Mouse (Mus musculus): ENCODE results near the gene Cp. TPM values are rescaled to one million over a fixed set of nuclear protein-coding genes. Genes with fewer than 3 reads are reported as not detected.
"Not testable (repeated sequence)": the region's sequence is repeated elsewhere in the genome, so short reads cannot be mapped to it uniquely, and the experiment has no call there.

The Cp gene
- 2.2 and 3.0 TPM in 2 replicates for polyA plus RNA-seq (2015; fragmentation: Nextera tagmentation; extraction: Ambion mirVana)

DNA sequence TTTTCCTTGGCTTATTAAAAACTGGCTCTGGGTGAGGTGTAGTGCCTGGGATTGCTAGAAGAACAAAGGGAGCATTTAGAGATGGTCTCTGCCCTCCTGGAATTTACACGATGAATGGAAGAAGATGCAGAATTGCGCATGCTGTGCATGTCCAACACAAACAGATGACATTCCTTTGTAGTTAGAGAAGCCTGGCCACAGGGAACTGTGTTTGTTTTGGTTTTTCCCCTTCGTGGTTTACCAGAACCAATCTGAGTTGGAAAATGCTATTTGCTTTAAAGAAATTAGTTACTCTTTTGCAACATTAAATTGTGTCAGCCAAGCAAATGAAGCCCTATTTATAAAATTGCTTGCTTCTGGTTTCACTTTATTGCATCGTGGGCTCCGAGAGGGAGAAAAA lies at the start of gene Cp:
Cp (plus strand) TSS at position 170 of the 400 bp plus-strand sequence.
- no peak within 1 kb of the TSS; the same call in 1 of the 2 replicates for H3K27ac ChIP-seq
- H3K4me1 ChIP-seq: peaks cover 12% of the 10 kb centered on the region
- ATAC-seq: no peak
- H3K9me3 ChIP-seq (replicated peaks): no peaks in the 10 kb centered on the region
- no peaks in the 10 kb centered on the region for H3K27me3 ChIP-seq
- WGBS: 27% methylated on average over 5 of the region's 5 CpGs
- H3K9ac ChIP-seq: no peak within 1 kb of the TSS
- H3K4me3 ChIP-seq: no peak within 1 kb of the TSS
- no peak within 1 kb of the TSS; the same call in 1 of the 2 replicates for H3K4me2 ChIP-seq
- H3K36me3 ChIP-seq (ENCODE audit: poor library complexity, severe bottlenecking): no peaks in the 10 kb centered on the region

- Histone ChIP-seq H3K27me3 (no peaks in the 10 kb centered on the region), H3K27ac (no peak overlapping the region), H3K36me3 (ENCODE audit: poor library complexity, severe bottlenecking) (no peaks in the 10 kb centered on the region), H3K9me3 (replicated peaks) (no peaks in the 10 kb centered on the region), H3K9ac (no peak overlapping the region), H3K4me1 (peaks cover 7% of the 10 kb centered on the region; the same call in 1 of the 2 replicates), H3K4me3 (no peak overlapping the region), H3K4me2 (no peak overlapping the region)
- no peak for ATAC-seq
Observed at GRCm38 (mm10) chr3:19948552-19948951, 8.3 kb upstream of the Cp start.

DNA sequence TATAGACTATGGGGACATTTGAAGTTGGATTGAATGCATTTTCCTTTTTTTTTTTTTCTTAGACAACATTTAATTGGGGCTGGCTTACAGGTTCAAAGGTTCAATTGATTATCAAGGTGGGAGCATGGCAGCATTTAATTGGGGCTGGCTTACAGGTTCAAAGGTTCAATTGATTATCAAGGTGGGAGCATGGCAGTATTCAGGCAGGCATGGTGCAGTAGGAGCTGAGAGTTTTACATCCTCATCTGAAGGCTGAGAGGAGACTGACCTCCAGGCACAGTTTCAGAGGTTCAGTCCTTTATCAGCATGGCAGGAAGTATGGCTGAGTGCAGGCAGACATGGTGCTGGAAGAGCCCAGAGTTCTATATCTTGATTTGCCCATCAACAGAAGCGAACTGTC lies 7.5 kb upstream of the Cp start:
- not testable (repeated sequence) for H3K27ac ChIP-seq; H3K9ac ChIP-seq; H3K27me3 ChIP-seq; H3K36me3 ChIP-seq (ENCODE audit: poor library complexity, severe bottlenecking); H3K4me3 ChIP-seq; ATAC-seq; H3K9me3 ChIP-seq (replicated peaks); H3K4me2 ChIP-seq
- 100% methylated on average over 1 of the region's 1 CpGs for WGBS
- peaks cover 12% of the 10 kb centered on the region for H3K4me1 ChIP-seq

DNA sequence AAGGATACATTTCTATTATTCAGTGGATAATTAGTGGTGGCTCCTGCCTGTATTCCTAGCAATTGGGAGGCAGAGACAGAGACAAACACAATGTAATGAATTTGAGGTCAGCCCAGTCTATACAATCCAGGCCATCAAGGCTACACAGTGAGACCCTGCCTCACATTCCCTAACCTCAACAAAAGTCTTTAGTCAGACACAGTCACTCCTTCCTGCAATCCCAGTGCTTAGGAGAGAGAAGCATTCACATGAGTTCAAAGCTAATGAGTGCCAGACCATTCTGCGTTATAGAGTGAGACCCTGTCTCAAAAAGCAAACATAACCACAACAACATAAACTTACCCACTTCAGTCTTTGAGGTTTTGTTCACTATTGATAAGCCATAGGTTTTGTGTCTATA lies 3.4 kb upstream of the Cp start:
- Histone ChIP-seq H3K9ac (no peak overlapping the region), H3K4me3 (no peak overlapping the region), H3K27ac (no peak overlapping the region), H3K36me3 (ENCODE audit: poor library complexity, severe bottlenecking) (no peaks in the 10 kb centered on the region), H3K4me2 (no peak overlapping the region), H3K9me3 (replicated peaks) (no peaks in the 10 kb centered on the region), H3K4me1 (peaks cover 12% of the 10 kb centered on the region), H3K27me3 (no peaks in the 10 kb centered on the region)
- 8% methylated on average over 1 of the region's 1 CpGs for WGBS
- ATAC-seq: peak; percentile 67

- Histone ChIP-seq H3K27me3 (no peaks in the 10 kb centered on the region), H3K9ac (no peak overlapping the region), H3K36me3 (ENCODE audit: poor library complexity, severe bottlenecking) (no peaks in the 10 kb centered on the region), H3K4me3 (no peak overlapping the region), H3K4me2 (no peak overlapping the region), H3K27ac (no peak overlapping the region), H3K4me1 (peaks cover 12% of the 10 kb centered on the region), H3K9me3 (replicated peaks) (no peaks in the 10 kb centered on the region)
- ATAC-seq: peak; percentile 92
- WGBS: under 1% methylated on average over 3 of the region's 3 CpGs
Observed at GRCm38 (mm10) chr3:19953865-19954264, 3.0 kb upstream of the Cp start.

DNA sequence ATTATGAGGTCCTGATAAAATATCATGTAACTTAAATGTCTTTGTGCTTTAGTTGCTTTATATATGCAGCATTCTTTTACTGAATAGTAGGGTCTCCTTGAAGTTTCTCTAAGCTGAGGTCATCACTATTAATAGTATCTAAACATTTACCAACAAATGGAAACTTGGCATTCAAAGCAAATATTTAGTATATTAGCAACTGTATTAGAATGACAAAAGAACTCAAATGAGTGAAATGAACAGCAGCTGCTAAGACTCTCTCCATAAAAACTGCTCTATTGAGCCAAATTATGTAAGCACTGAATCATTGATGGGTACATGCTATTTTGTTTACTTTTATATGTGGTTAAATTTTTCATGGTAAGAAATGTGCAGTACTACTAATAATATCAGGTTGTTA lies 1.2 kb downstream of the Cp start:
- Histone ChIP-seq H3K36me3 (ENCODE audit: poor library complexity, severe bottlenecking) (no peaks in the 10 kb centered on the region), H3K9me3 (replicated peaks) (no peaks in the 10 kb centered on the region), H3K4me1 (peaks cover 11% of the 10 kb centered on the region), H3K4me2 (no peak overlapping the region), H3K27me3 (no peaks in the 10 kb centered on the region), H3K4me3 (no peak overlapping the region), H3K9ac (no peak overlapping the region), H3K27ac (no peak overlapping the region)
- ATAC-seq: no peak

GRCm38 (mm10) chr3:19958983-19959382 lies 2.1 kb downstream of the Cp start:
- Histone ChIP-seq H3K4me3 (no peak overlapping the region), H3K4me2 (no peak overlapping the region), H3K4me1 (peaks cover 1% of the 10 kb centered on the region), H3K27ac (no peak overlapping the region), H3K9me3 (replicated peaks) (no peaks in the 10 kb centered on the region), H3K9ac (no peak overlapping the region), H3K36me3 (ENCODE audit: poor library complexity, severe bottlenecking) (no peaks in the 10 kb centered on the region), H3K27me3 (no peaks in the 10 kb centered on the region)
- 73% methylated on average over 1 of the region's 1 CpGs for WGBS
- ATAC-seq: no peak

- Histone ChIP-seq H3K27me3 (no peaks in the 10 kb centered on the region), H3K36me3 (ENCODE audit: poor library complexity, severe bottlenecking) (no peaks in the 10 kb centered on the region), H3K27ac (no peak overlapping the region), H3K9me3 (replicated peaks) (no peaks in the 10 kb centered on the region), H3K4me2 (no peak overlapping the region), H3K9ac (no peak overlapping the region), H3K4me1 (no peaks in the 10 kb centered on the region), H3K4me3 (no peak overlapping the region)
- no peak for ATAC-seq
- 67% methylated on average over 3 of the region's 3 CpGs for WGBS
Observed at GRCm38 (mm10) chr3:19960570-19961114, 3.8 kb downstream of the Cp start.

DNA sequence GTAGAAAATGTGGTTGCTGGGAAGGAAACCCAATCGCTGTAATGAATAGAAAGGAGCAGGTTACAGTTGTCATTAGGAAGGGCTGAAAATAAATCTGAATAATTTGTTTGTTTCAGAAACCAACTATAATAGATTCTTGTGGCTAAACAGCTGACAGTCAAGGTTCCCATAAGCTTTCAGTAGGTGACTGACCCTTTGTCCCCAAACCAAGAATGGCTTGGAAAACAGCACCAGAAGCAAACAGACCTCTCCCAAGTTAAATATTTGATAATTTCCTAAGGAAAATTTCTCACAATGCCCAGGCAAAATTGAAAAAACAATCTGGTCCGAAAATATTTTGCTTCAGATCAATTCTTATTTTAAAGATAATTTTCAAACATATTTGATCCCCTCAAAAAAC lies 4.5 kb downstream of the Cp start:
- Histone ChIP-seq H3K4me1 (no peaks in the 10 kb centered on the region), H3K9ac (no peak overlapping the region), H3K27me3 (no peaks in the 10 kb centered on the region), H3K4me2 (no peak overlapping the region), H3K9me3 (replicated peaks) (no peaks in the 10 kb centered on the region), H3K36me3 (ENCODE audit: poor library complexity, severe bottlenecking) (no peaks in the 10 kb centered on the region), H3K27ac (no peak overlapping the region), H3K4me3 (no peak overlapping the region)
- no peak for ATAC-seq
- 91% methylated on average over 2 of the region's 2 CpGs for WGBS

DNA sequence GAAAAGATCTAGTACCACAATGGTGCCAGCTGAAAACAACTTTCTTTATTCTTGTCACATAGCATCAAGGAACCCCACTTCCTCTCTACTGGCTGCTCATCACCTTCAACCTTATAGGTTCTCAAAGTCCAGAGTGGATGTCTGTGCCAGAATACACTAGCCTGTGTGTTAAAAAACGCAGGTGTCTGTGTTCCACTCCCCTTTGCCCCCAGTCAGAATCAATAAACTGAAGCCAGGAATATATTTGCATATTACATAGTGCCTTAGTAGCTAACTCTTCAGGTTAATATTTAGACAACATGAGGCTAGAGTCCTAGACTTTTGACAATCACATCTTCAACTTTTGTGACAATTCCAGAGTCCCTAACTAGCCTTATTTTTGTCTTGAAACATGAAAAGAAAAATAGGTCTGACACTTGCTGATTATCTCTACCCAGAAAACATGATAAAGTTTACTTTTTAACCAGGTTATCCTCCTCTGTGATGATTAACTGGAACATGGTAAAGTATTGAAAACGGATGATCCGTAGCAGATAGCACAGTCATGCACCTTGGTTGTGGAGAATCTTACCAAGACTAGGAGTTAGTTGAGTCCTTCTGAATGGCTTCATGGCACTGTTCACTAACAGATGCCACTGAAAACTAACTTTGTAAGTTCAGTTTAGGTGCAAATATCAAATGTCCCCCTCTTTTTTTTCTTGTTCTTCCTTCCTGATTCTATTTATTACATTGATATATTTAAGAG lies 6.1 kb downstream of the Cp start:
- WGBS: 92% methylated on average over 3 of the region's 3 CpGs
- ATAC-seq: no peak
- H3K9ac ChIP-seq: no peak overlapping the region

GRCm38 (mm10) chr3:19964625-19965188 lies 7.9 kb downstream of the Cp start:
- Histone ChIP-seq H3K4me1 (no peaks in the 10 kb centered on the region), H3K36me3 (ENCODE audit: poor library complexity, severe bottlenecking) (no peaks in the 10 kb centered on the region), H3K4me3 (no peak overlapping the region), H3K9me3 (replicated peaks) (no peaks in the 10 kb centered on the region), H3K4me2 (no peak overlapping the region), H3K27me3 (no peaks in the 10 kb centered on the region), H3K27ac (no peak overlapping the region), H3K9ac (no peak overlapping the region)
- ATAC-seq: no peak
- 93% methylated on average over 2 of the region's 2 CpGs for WGBS

More for the DNA sequence above, 6.1 kb downstream of the Cp start:
- Histone ChIP-seq H3K4me3 (no peak overlapping the region), H3K4me1 (no peaks in the 10 kb centered on the region), H3K4me2 (no peak overlapping the region), H3K9me3 (replicated peaks) (no peaks in the 10 kb centered on the region), H3K36me3 (ENCODE audit: poor library complexity, severe bottlenecking) (no peaks in the 10 kb centered on the region), H3K27ac (no peak overlapping the region), H3K27me3 (no peaks in the 10 kb centered on the region)

- Histone ChIP-seq H3K9ac (no peak overlapping the region), H3K9me3 (replicated peaks) (no peaks in the 10 kb centered on the region), H3K4me3 (no peak overlapping the region), H3K27me3 (no peaks in the 10 kb centered on the region), H3K36me3 (ENCODE audit: poor library complexity, severe bottlenecking) (no peaks in the 10 kb centered on the region), H3K4me1 (no peaks in the 10 kb centered on the region), H3K27ac (no peak overlapping the region), H3K4me2 (no peak overlapping the region)
- WGBS: 89% methylated on average over 5 of the region's 5 CpGs
- no peak for ATAC-seq
Observed at GRCm38 (mm10) chr3:19965239-19965638, 8.4 kb downstream of the Cp start.
